Comparison of ENCODE assay signal across 8 mouse cellular contexts in the genomic region with DNA sequence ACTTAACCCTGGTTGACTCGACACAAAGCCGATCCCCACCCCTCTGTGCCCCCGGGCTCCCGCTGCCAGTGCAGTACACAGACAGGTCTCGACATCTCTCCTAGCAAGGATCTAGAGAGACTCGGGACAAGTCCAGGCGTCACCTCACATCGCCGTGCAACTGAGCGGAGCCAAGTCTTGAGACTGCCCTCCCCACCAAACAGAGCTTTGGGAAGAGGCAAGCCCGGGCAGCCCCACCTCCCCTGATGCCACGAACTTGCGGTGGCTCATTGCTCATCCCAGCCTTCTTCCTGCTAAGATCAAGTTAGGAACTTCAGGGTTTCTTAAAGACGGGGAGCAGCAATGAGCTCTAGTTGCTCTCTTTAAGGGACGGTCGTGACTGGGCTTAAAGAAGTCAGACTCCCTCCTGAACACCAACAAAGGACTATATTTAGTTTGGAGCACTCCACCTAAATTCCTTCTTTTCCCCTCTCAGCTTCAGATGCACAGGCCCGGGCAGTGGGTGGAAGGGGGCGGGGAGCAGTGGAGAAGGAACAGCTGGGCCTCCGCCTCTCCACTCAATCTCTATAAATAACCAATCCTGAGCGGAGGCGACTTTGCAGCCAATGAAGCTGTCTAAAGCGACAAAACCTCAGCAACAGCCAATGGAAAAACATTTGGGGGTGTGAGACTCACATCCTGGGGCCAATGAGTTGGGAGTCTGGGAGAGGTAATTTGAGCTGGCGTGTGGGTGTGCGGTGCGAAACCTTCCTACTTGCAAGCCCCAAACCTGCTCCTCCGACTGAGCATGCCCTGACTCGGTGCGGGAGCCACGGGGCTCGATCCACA. TPM values are rescaled to one million over a fixed set of nuclear protein-coding genes. Genes with fewer than 3 reads are reported as not detected.
DNase-seq lines count a peak whose midpoint lies in the region; ATAC-seq lines count a peak whose summit lies in the region.

No protein-coding gene starts in this region.

- H3K36me3 ChIP-seq in hindbrain, embryonic 11.5 days (ENCODE audit: control insufficient read depth, insufficient read depth, low read length), result no peaks in the 10 kb centered on the region

- no peaks in the 10 kb centered on the region for H3K27me3 ChIP-seq in hindbrain, embryonic 11.5 days (ENCODE audit: control insufficient read depth, insufficient read depth, low read length)

- H3K9ac ChIP-seq in hindbrain, embryonic 11.5 days (ENCODE audit: low read depth, low read length), result peak overlapping the region; percentile 51

- H3K4me3 ChIP-seq in hindbrain, embryonic 11.5 days (ENCODE audit: low read depth, low read length), result peak overlapping the region; percentile 68

- H3K4me1 ChIP-seq in hindbrain, embryonic 11.5 days (replicated peaks; ENCODE audit: control insufficient read depth, insufficient read depth, low read length), result no peaks in the 10 kb centered on the region

- peak; percentile 99 for DNase-seq in Muller cell, postnatal 12 days (ENCODE audit: inconsistent ontology term)
- DNase-seq in cerebellum, adult 9-11 months, result peak; percentile 90
- DNase-seq in frontal cortex, adult 2 months (ENCODE audit: extremely low spot score in 1 of 2, low spot score in 1 of 2), result peak; percentile 97 to 98
- peak; percentile 90 for DNase-seq in hindbrain, embryonic 11.5 days (ENCODE audit: low spot score)
- DNase-seq in layer of hippocampus, postnatal 10 days (ENCODE audit: low spot score in 2 of 2), result peak; percentile 89 to 91
- DNase-seq in lung, postnatal 10 days, result peak; percentile 96
- peak; percentile 89 for DNase-seq in ovary, postnatal 36 days (ENCODE audit: low spot score)
- peak; percentile 86 for DNase-seq in thymus, postnatal 25 days

- no peaks in the 10 kb centered on the region for H3K9me3 ChIP-seq in hindbrain, embryonic 11.5 days (ENCODE audit: control insufficient read depth, low read length)

- under 1% methylated on average over 29 of the region's 30 CpGs for WGBS in hindbrain, embryonic 11.5 days

- H3K4me2 ChIP-seq in hindbrain, embryonic 11.5 days (replicated peaks; ENCODE audit: low read depth, low read length), result peak overlapping the region; percentile 77

- ATAC-seq in hindbrain, embryonic 11.5 days (ENCODE audit: low FRiP score), result peak; percentile 91

- H3K27ac ChIP-seq in hindbrain, embryonic 11.5 days (ENCODE audit: low read depth, low read length), result peak overlapping the region; percentile 87

RNA-seq across cellular contexts. Expression of a gene that starts 1.9 kb away (rescaled TPM):
- 14.6 and 15.7 TPM in 2 replicates for polyA plus RNA-seq in frontal cortex, adult 2 months (2012; rRNA removed)
- polyA plus RNA-seq in hindbrain, embryonic 11.5 days (2014; fragmentation: Nextera tagmentation; extraction: Ambion mirVana), result 13.4 and 13.8 TPM in 2 replicates
- 10 to 100 TPM; 42.4 to 45.7 TPM for total RNA-seq in layer of hippocampus, postnatal 10 days (2021)

RNA-seq across cellular contexts. Expression of a gene that starts 2.4 kb away (rescaled TPM):
- 0.90 and 0.98 TPM in 2 replicates for polyA plus RNA-seq in frontal cortex, adult 2 months (2012; rRNA removed)
- not detected in 2 replicates for polyA plus RNA-seq in hindbrain, embryonic 11.5 days (2014; fragmentation: Nextera tagmentation; extraction: Ambion mirVana)
- 1 to 10 TPM; 1.8 to 1.9 TPM for total RNA-seq in layer of hippocampus, postnatal 10 days (2021)

Comparison
In these comparisons a context has a peak if more than half of its experiments do, and no peak if none do; other contexts are left out.
1. Peak in every context shown above with its lines: DNase-seq, ATAC-seq, H3K4me3 ChIP-seq and H3K27ac ChIP-seq.